Mouse (Mus musculus) CD4-positive, CD25-positive, alpha-beta regulatory T cell, adult 2 months (primary cell): Measurements from ENCODE around the gene Plod1.

Experiments used
- DNase-seq: peaks from one replicate; pipeline ENCODE4 v3.0.0-alpha.2; 2012; ENCODE audit warnings: low read depth, low spot score

The Plod1 gene

DNA sequence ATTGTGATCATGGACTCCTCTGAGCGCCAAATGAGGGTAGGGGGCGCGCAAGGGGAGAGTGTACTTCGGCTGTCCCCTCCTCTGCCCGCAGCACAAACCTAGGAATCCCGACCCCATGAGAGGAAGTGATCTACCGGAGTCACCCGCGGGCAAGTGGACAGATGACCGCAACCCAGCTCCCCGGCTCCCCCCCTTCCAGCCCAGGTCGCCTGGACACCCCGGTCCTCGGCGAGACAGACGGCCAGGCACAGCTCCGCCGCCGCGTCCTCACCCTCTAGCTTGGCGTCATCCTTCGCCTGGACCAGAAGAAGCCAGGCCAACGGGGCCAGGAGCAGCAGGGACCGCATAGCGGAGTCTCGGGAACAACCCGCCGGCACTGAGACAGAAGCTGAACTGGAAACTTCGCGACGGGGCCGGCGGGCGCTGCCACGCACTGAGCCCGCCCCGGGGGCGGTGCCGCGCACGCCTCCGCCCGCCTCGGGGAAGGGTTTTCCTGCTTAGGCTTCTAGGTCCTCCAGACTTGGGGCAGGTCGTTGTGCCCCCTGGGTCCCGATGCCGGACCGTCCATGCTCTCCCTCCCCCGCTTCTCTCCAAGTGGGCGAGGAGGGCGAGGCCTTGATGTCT, at the start of gene Plod1:
Gene Plod1, minus strand, starts transcription at position 437 of the 624 bp plus-strand sequence.
- DNase-seq, result peak; percentile 82

DNA sequence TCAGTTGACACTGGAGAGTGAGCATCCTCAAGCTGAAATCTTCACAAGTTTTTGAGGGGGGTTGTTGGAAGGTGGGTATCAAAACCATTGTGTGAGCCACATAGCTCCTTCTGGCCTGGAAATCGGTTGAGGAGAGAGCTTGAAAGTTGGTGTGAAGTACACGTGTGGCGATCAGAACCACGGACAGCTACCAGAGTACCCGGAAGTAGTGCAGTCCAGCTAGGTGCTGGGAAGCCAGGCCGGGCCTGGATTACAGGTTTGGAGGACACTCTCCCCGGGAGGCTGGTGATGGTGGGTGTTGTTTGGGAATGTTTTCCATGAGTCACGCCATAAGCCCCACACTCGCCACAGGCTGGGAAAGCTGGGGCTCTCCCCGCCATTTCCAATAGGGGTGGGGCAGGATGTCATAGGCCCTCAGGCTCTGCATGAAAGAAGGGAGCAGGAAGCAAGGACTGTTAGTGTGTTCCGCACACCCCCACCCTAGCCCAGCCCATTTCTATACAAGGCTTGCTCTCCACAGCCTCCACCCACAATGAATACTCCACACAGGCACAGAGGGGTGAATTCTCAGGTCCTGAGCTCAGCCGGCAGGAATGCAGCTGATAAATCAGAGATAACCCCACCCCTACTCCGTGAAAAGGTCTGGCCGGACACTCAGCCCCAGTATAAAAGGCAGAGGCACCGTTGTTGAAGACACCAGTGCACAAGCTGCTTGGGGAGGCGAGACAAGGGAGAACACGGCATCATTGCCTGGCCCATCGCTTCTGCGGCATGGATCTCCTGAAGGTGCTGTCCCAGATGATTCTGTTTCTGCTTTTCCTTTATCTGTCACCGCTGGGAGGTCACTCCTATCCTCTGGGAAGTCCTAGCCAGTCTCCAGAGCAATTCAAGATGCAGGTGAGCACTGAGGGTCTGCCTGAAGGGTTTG, 48.9 kb upstream of the Plod1 start, which contains the start of gene Nppb:
Gene Nppb, plus strand, starts transcription at position 584 of the 928 bp plus-strand sequence.
- DNase-seq, result peak; percentile 11

DNA sequence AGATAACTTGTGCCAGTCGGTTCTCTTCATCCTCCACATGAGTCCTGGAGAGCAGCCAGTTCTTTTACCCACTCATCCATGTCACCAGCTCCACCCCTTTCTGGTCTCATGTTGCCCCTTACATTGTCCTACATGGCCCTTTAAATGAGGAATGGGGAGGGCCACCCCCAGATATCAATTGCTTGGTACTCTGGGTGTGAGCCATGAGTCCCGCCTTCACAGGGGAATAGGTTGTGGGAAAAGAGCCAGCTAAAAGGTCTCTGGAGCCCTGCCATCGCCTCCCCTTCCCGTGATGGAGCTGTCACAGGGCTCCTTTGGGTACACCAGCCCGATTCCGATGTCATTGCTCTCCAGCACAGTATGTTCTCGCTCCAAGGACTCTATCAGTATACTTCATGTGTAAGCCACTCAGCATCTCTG, 42.9 kb upstream of the Plod1 start:
- no peak for DNase-seq

DNA sequence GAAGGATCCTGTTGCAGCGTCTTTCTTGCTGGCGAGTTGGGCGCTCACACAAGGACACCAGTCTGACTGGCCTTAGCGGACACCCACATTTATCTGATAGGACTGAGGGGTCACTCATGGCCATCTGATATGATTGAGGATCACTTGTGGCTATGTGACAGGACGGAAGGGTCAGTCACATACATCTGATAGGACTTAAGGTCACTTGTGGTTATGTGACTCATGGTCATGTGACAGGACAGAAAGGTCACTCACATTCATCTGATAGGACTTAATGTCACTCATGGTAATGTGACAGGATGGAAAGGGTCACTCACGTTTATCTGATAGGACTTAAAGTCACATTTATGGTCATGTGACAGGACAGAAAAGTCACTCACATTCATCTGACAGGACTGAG, 41.8 kb upstream of the Plod1 start:
- DNase-seq, result no peak

DNA sequence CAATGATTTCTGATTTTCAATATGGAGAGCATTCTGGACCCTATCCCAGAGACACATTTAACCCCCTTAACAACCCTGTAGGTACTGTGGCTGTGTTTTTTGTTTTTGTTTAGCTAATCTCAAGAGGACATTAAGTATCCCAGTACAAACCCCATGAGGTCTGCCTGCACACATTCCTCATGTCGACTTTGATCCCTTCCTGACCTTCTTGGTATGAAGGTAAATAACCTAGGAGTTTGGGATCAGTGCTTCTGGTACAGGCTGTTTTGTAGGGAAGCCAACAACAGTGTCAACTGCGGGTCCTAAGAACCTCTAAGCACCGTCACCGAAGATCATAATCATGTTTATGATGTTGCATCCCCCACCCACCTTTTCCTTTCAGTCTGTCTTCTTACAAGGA, 41.2 kb upstream of the Plod1 start:
- DNase-seq, result no peak

DNA sequence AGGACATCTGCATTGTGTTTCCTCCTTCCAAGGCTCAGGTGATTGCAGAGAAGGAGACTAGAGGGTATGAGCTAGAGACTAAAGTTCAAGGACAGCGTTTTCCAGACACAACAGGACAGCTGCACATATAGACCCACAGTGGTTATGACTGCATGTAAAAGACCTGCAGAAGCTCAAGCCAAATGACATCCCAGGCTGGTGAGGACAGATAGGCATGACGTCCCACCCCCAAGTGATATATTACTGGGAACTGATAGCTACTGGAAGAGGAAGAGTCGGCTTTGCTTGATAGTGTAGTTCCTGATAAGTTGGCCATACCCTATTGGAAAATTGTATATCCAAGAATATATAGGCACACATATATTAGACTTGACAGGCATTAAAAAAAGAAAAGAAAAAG, 39.7 kb upstream of the Plod1 start:
- DNase-seq, result no peak

DNA sequence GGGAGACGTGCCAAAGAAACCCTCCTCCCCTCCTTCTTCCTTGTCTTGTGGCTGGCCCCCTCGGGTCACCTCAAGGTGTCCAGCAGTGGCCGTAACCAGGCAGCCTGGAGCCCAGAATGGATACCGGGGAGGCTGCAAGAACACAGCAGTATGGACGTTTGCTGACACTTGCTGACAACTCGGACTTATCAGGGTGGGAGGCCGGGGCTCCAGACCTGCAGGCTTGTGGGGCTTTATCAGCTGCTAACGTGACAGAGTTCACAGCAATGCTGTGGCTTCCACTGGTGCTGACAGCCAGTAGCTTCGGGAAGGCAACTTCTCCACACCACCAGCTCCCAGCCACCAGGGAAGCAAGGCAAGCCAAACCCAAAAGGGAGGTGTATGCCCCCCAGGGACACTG, 32.8 kb upstream of the Plod1 start:
- no peak for DNase-seq

DNA sequence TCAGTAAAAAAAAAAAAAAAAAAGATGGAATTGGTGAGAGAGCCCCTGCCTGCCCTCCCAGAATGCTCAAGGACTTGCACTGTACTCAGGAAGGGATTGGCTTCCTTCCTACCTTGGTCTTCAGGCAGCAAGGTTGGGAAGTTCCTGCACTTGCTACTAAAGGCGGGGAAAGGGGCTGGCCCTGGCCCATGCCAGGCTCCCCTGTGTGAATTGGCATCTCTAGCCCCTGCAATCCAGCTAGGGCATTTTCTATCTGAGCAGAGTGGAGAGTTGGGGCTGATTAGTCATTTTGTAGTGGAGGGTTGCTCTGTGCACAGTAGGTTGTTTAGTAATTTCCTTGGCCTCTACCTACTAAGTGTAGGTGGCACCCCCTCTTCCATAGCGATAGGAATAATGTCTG, 32.2 kb upstream of the Plod1 start:
- DNase-seq, result no peak

DNA sequence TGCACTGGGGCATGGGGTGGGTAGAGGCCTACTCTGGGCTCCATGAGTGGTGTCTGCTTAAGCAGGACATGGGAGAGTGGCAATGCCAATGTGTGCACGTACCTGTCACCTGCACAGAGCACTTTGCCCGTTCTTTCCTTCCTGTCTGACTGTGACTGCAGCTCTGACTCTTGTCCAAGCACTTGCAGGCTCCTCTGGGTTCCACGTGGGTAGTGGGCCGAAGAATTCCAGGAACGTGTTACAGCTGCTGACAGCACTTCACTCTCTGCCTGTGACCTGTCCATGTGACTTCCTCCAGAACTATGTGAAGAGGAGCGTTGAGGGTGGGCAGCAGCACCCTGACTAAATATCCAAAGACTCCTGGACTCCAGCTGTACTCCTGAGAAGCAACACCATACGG, 29.1 kb upstream of the Plod1 start:
- DNase-seq, result no peak

DNA sequence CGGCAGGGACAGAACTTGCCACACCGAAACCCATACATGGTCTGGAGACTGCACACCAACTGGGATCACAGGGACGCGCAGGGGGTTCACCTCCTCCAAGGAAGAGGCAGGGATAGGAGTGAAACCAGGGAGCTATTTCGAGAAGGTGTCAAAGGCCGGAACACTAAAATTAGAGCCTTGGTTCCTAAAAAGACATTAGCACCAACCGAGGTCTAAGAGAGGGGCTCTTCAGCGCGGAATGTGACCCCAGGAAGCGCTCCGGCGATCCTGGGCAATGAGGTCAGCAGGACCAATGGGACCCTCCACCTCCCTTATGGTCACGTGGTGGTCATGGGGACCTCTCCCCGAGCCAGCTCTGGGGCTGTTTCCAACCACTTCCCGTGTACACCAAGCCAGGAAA, 27.1 kb upstream of the Plod1 start:
- DNase-seq, result no peak

DNA sequence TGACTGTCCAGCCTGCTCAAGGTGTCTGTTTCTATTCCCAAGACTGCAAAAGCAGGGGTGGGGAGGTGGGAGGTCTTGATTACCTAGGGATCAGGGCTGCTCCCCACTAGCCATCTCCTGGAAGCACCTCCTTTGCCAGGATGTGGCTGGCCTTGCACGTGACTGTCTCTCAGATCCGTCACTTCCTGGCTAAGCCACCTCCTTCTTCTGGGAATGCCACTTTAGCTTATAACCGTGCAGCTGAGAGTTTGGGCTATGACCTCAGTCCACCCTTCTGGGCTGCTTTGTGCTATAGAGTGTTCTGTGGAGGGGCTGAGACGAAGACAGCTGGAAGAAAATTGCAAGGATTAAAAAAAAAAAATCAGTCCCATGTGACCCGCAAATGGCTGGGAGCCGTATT, 26.2 kb upstream of the Plod1 start:
- DNase-seq, result no peak

DNA sequence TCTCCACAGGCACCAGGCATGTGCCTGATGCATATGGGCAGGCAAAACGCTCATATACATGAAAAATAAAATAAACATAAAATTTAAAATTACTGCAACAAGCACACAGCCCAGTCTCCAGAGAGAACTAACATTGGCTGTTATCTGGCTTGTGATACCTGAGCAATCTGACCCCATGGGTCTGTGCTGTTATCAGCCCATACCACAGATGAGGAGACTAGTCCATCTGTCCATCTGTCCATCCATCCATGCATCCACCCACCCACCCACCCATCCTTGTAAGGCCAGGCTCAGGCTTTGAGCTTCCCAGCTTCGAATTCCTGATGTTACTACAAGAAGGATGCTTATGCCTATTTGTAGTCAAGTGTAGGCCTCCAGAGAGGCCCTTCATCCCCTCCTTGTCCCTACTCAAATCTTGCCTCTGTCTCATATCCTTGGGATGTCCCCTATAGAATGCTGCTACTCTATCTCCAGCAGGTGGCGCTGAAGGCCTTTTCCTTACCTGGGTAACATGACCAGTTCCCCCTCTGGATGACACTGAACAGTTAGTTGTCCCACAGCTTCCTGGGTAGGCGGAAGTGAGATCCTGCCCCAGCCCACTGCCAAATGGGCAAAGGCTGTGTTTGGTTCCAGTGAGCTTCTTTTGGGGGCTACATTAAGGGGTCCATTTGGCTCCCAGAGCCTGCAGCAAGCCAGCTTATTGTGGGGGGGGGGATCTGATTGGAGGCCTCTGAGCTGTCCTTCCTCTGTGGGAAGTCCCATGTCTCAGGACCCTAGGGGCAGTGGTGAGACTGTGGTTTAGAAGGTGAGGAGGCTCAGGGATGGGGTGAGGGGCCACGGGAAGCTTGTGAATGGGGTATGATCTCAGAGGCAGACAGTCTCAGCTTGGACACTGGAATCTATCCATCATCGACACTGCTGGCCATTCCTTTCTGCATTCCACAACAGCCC, 23.6 kb upstream of the Plod1 start:
- peak; percentile 81 for DNase-seq

DNA sequence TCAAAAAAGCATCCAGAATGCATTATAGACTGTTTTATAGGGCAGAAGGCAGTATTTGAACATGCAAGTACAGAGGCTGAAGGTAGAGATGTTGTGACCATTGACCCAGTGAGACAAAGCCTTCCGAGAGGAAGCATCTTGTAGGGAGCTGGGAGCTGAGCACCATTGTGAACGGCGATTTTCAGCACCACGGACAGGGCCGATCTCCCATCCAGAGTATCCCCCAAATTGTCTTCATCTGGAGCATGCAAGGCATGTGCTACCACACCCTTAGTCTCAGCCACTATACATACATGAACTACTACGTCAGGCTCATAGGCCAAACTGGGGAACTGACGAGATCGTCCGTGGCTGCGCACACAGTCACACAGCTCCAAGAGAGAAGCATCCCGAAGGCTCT, 20.6 kb upstream of the Plod1 start:
- no peak for DNase-seq

DNA sequence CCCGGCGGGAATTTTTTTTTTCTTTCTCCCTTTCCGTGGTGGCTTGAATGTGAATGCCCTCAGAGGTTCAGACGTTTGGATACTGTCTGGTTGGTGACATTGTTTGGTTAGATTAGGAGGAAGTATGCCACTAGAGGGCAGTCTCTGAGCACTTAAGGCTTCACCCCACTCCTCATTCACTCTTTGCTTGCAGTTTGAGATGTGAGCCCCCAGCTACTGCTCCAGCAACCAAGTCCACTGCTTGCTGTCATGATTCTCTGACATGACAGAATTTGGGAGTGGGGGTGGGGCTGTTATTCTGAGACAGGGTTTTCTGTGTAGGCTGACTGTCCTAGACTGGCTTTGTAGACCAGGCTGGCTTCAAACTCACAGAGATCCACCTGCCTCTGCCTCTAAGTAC, 17.0 kb upstream of the Plod1 start:
- DNase-seq, result peak; percentile 69

DNA sequence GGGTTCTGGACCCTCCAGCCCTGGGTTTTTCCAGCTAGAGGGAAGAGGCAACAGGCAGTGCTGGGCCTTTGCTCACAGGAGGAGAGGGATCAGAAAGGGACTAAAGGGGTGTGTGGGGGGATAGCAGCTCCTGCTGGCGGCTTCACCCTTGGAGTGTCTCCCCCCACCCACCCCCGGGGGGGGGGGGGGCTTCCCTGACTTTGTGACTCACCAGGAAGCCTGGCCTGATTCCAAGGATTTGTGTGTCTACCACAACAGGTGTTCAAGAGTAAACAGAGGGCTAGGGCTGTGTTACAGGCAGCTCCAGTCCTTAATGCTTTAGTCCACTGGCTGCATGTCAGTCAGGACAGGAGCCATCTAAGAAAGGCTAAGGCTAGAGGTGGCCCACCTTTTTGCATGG, 10.9 kb upstream of the Plod1 start:
- DNase-seq, result no peak

DNA sequence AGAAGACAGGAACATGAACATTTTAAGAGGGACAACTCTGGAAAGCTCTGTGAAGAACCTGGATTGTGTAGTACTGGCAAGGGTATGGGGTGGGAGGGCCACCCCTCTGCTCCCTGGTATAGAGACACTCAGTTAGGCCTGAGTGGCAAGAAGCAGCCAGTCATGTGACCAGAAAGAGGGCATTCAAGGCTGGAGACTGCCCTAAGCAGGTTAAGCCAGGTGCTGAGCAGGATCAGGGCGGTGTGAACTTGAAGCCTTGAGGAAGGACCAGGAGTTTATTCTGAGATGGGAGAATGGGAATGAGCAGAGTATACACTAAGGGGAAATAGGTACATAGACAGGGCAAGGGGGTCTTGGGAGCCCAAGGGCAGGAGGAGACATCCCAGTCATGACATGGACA, 6.4 kb upstream of the Plod1 start:
- DNase-seq, result no peak

DNA sequence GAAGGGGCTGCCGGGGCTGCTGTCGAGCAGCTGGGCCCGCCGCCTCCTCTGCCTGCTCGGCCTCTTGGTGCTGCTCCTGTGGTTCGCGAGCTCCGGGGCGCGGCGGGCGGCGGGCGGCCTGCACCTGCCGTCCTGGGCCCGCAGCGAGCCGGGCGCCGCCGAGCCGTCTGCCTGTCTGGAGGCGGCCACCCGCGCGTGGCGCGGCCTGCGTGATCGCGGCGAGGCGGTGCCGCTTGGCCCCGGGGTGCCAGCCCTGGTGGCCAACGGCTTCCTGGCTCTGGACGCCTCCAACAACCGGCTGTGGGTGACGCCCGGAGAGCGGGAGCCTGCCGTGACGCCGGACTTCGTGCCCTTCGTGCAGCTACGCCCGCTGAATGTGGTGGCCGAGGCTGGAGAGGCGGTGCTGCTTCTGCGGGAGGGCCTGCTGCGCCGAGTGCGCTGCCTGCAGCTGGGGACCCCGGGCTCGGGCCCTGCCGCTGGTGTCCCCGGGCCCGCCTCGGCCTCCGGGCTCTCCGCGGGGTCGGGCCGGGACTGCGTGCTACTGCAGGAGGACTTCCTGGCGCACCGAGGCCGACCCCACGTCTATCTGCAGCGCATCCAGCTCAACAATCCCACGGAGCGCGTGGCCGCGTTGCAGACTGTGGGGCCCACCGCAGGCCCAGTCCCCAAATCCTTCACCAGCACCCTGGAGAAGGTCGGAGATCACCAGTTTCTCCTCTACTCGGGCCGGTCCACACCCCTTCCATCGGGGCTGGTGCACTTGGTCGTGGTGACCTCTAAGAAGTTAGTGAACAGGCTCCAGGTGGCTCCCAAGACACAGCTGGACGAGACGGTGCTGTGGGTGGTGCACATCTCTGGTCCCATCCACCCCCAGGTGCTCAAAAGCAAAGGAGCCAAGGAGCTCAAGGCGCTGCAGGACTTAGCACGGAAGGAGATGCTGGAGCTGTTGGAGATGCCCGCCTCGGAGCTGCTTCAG, 4.8 kb upstream of the Plod1 start:
- DNase-seq, result no peak

DNA sequence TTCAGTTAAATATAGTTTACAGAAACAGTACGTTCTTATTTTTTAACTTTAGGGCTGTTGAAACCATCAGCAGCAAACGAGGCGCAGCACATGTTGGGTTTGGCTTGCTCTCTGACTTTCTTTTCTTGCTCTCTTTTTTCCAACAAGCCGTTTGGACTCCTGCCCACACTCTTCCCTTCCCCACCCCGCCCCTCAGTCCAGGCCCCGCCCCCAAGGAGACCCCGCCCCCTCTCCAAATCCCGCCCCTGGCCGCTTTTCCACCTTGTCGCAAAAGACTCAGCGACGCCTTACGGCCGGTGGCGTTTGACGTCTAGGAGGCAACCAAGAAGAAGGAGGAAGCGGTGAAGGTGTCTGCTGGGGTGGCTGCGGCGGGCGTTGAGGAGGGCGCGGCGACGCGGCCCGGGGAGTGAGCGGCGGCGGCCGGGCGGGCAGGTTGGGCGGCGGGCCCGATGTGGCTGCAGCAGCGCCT, 4.0 kb upstream of the Plod1 start, which contains the start of gene 2510039O18Rik:
Gene 2510039O18Rik, plus strand, starts transcription at position 320 of the 469 bp plus-strand sequence.
- DNase-seq, result peak; percentile 94

DNA sequence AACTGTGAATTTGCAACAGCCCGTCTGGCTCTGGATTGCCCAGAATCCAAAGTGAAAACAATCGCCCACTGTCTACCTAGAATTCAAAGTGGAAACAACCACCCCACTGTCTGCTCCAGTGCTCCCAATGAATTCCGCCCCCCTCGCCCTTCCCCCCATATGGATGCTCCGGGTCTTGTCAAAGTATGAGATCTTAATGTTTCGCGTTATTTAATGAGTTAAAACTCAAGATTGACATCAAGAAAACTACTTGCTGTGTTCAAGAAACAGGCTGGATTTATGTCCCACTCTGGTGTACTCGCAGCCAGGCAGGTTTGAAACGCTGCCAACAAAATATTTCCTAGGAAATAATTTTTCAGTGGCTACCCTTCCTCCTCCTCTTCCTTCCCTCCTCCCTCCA, 3.5 kb upstream of the Plod1 start:
- no peak for DNase-seq
